Mouse (Mus musculus) liver, embryonic 14.5 days (tissue): ENCODE results near the gene Tbr1.

ENCODE experiments used
- CTCF ChIP-seq: IDR thresholded peaks from 2 replicates; pipeline ENCODE4 v1.5.1; 2016; ENCODE audit warnings: antibody characterized with exemption, low read depth, control low read depth
- EP300 ChIP-seq: IDR thresholded peaks from 2 replicates; pipeline ENCODE4 v1.6.1; 2016; ENCODE audit warnings: antibody characterized with exemption, low read depth

- TF ChIP-seq CTCF: no peak
- TF ChIP-seq EP300: no peak
Measured at GRCm38 (mm10) chr2:61806346-61806825, 3.7 kb downstream of the Tbr1 start.
